Mouse (Mus musculus): Measurements from ENCODE around the gene Chmp2a.
A peak's percentile ranks its signal among the peaks of the same experiment; 100 is the strongest.

Gene Chmp2a

GRCm38 (mm10) chr7:13034148-13034977 is at the start of gene Chmp2a:
Gene Chmp2a, minus strand, starts transcription at chr7:13034807.
- peak; percentile 99 for DNase-seq (ENCODE audit: low read depth, low spot score)

- DNase-seq (ENCODE audit: low read depth, low spot score) = no peak
Observed at GRCm38 (mm10) chr7:13072293-13072692, 37.7 kb upstream of the Chmp2a start.

GRCm38 (mm10) chr7:13063399-13063798 is 28.8 kb upstream of the Chmp2a start:
- DNase-seq (ENCODE audit: low read depth, low spot score) = peak; percentile 44

- peak; percentile 85 for DNase-seq (ENCODE audit: low read depth, low spot score)
Observed at GRCm38 (mm10) chr7:13059536-13059935, 24.9 kb upstream of the Chmp2a start.

- peak; percentile 64 for DNase-seq (ENCODE audit: low read depth, low spot score)
Observed at GRCm38 (mm10) chr7:13056913-13057700, 22.5 kb upstream of the Chmp2a start.

- peak; percentile 99 for DNase-seq (ENCODE audit: low read depth, low spot score)
Observed at GRCm38 (mm10) chr7:13054287-13055010, 19.8 kb upstream of the Chmp2a start, which contains the start of gene Mzf1. Gene Mzf1, minus strand, starts transcription at chr7:13054764.

GRCm38 (mm10) chr7:13053961-13054286 is 19.3 kb upstream of the Chmp2a start:
- DNase-seq (ENCODE audit: low read depth, low spot score) = no peak

GRCm38 (mm10) chr7:13053501-13053900 is 18.9 kb upstream of the Chmp2a start:
- no peak for DNase-seq (ENCODE audit: low read depth, low spot score)

- DNase-seq (ENCODE audit: low read depth, low spot score) = no peak
Observed at GRCm38 (mm10) chr7:13053001-13053400, 18.4 kb upstream of the Chmp2a start.

GRCm38 (mm10) chr7:13046084-13046483 is 11.5 kb upstream of the Chmp2a start:
- DNase-seq (ENCODE audit: low read depth, low spot score) = peak; percentile 85

GRCm38 (mm10) chr7:13044254-13044625 is 9.6 kb upstream of the Chmp2a start:
- no peak for DNase-seq (ENCODE audit: low read depth, low spot score)

GRCm38 (mm10) chr7:13043445-13044253 is 9.0 kb upstream of the Chmp2a start:
- peak; percentile 75 for DNase-seq (ENCODE audit: low read depth, low spot score)

GRCm38 (mm10) chr7:13043120-13043444 is 8.5 kb upstream of the Chmp2a start:
- DNase-seq (ENCODE audit: low read depth, low spot score) = no peak

GRCm38 (mm10) chr7:13042511-13042910 is 7.9 kb upstream of the Chmp2a start:
- DNase-seq (ENCODE audit: low read depth, low spot score) = no peak

- DNase-seq (ENCODE audit: low read depth, low spot score) = peak; percentile 81
Observed at GRCm38 (mm10) chr7:13041256-13041655, 6.6 kb upstream of the Chmp2a start.

- no peak for DNase-seq (ENCODE audit: low read depth, low spot score)
Observed at GRCm38 (mm10) chr7:13039181-13039580, 4.6 kb upstream of the Chmp2a start.

GRCm38 (mm10) chr7:13038621-13039169 is 4.1 kb upstream of the Chmp2a start:
- peak; percentile 48 for DNase-seq (ENCODE audit: low read depth, low spot score)

GRCm38 (mm10) chr7:13037901-13038555 is 3.4 kb upstream of the Chmp2a start, which contains the start of gene Ube2m:
Gene Ube2m, minus strand, starts transcription at chr7:13038275.
- peak; percentile 93 for DNase-seq (ENCODE audit: low read depth, low spot score)

- DNase-seq (ENCODE audit: low read depth, low spot score) = peak; percentile 76
Observed at GRCm38 (mm10) chr7:13037366-13037765, 2.8 kb upstream of the Chmp2a start.

GRCm38 (mm10) chr7:13036806-13037205 is 2.2 kb upstream of the Chmp2a start:
- DNase-seq (ENCODE audit: low read depth, low spot score) = no peak
